Mouse (Mus musculus) myocyte (in vitro differentiated cells): ENCODE data around the gene Chst3.
A peak's percentile ranks its signal among the peaks of the same experiment; 100 is the strongest.

Experiments used
- CEBPB ChIP-seq: IDR thresholded peaks from 2 replicates; pipeline ENCODE4 v1.6.1; 2011; ENCODE audit warnings: mild to moderate bottlenecking, moderate library complexity; ENCODE audit not compliant: poor library complexity, insufficient read depth, severe bottlenecking
- E2F4 ChIP-seq: IDR thresholded peaks from one replicate; pipeline ENCODE4 v1.6.1; 2011; ENCODE audit warnings: mild to moderate bottlenecking, control low read depth, moderate library complexity; ENCODE audit not compliant: insufficient read depth
- MAX ChIP-seq: IDR thresholded peaks from one replicate; pipeline ENCODE4 v1.6.1; 2011; ENCODE audit warnings: low read depth, mild to moderate bottlenecking, control low read depth
- MYOD1 ChIP-seq, 3 experiments: IDR thresholded peaks; one replicate each; pipeline ENCODE4 v1.6.1; 2011; ENCODE audit warnings: control low read depth in 2 of 3, low read depth in 2 of 3, mild to moderate bottlenecking in 2 of 3, moderate library complexity in 1 of 3; ENCODE audit not compliant: insufficient read length in 2 of 3, control insufficient read depth in 1 of 3
- MYOG ChIP-seq, 3 experiments: IDR thresholded peaks; one replicate each; pipeline ENCODE4 v1.6.1; 2011; ENCODE audit warnings: control low read depth in 2 of 3, low read depth in 2 of 3, mild to moderate bottlenecking in 2 of 3; ENCODE audit not compliant: insufficient read length in 2 of 3, control insufficient read depth in 1 of 3, insufficient read depth in 1 of 3
- POLR2A ChIP-seq: IDR thresholded peaks from one replicate; pipeline ENCODE4 v1.6.1; 2011; ENCODE audit warnings: low read depth, mild to moderate bottlenecking, control low read depth, moderate library complexity; ENCODE audit not compliant: insufficient read length
- POLR2AphosphoS2 ChIP-seq: IDR thresholded peaks from one replicate; pipeline ENCODE4 v1.6.1; 2011; ENCODE audit warnings: low read depth, control low read depth; ENCODE audit not compliant: insufficient read length
- SRF ChIP-seq: IDR thresholded peaks from one replicate; pipeline ENCODE4 v1.6.1; 2011; ENCODE audit warnings: low read depth; ENCODE audit not compliant: control insufficient read depth, insufficient read length
- TCF12 ChIP-seq: IDR thresholded peaks from one replicate; pipeline ENCODE4 v1.6.1; 2011; ENCODE audit warnings: mild to moderate bottlenecking, control low read depth; ENCODE audit not compliant: poor library complexity, insufficient read depth, severe bottlenecking
- TCF3 ChIP-seq: IDR thresholded peaks from one replicate; pipeline ENCODE4 v1.6.1; 2011; ENCODE audit warnings: low read depth, control low read depth; ENCODE audit not compliant: insufficient read length
- USF1 ChIP-seq: IDR thresholded peaks from one replicate; pipeline ENCODE4 v1.6.1; 2011; ENCODE audit warnings: low read depth, mild to moderate bottlenecking, control low read depth, moderate library complexity

- TF ChIP-seq POLR2A (no peak), POLR2AphosphoS2 (no peak), CEBPB (no peak), USF1 (no peak), TCF12 (peak; percentile 73), MYOD1 (IDR thresholded peaks at IDR 0.05; ENCODE audit: control insufficient read depth in 1 of 3, insufficient read length in 2 of 3, low read depth in 2 of 3) (peak; percentile 39 to 43 (median 41)), E2F4 (no peak), MYOG (IDR thresholded peaks at IDR 0.05; ENCODE audit: control insufficient read depth in 1 of 3, insufficient read depth in 1 of 3, insufficient read length in 2 of 3, low read depth in 2 of 3) (peak in 2 of 3 experiments; percentile 64 to 78), MAX (no peak), SRF (no peak), TCF3 (peak; percentile 37)
Observed at GRCm38 (mm10) chr10:60197406-60197821, 21.6 kb downstream of the Chst3 start.
